In genomic region chr17:28898249-28898648, GRCm38 (mm10) we compare ENCODE assay signal across 2 mouse cellular contexts.
TF ChIP-seq lines count a peak whose summit lies in the region.

No protein-coding gene starts in this region.

TF ChIP-seq in CH12.LX, 34 proteins besides CTCF, POLR2A, EP300 and RAD21:
- TF ChIP-seq POLR2AphosphoS2 (IDR thresholded peaks at IDR 0.05; ENCODE audit: low read depth, low read length) (no peak), E2F4 (IDR thresholded peaks at IDR 0.05; ENCODE audit: insufficient replicate concordance, low read depth, low read length) (no peak), PAX5 (IDR thresholded peaks at IDR 0.05; ENCODE audit: low read length) (no peak), SIN3A (IDR thresholded peaks at IDR 0.05; ENCODE audit: low read length) (peak; percentile 27; the same call in 1 of the 2 replicates), MAFK (IDR thresholded peaks at IDR 0.05; ENCODE audit: insufficient replicate concordance, low read length) (no peak), BHLHE40 (IDR thresholded peaks at IDR 0.05; ENCODE audit: low read depth, low read length) (0 out of 2 replicates have a peak, but pooled peaks have one; percentile 3), MXI1 (IDR thresholded peaks at IDR 0.05; ENCODE audit: low read depth, low read length) (no peak)

TF ChIP-seq in ES-E14, 5 proteins besides CTCF, POLR2A, EP300 and RAD21:
- TF ChIP-seq CHD2 (IDR thresholded peaks at IDR 0.05; ENCODE audit: low read depth, low read length) (no peak), MAFK (IDR thresholded peaks at IDR 0.05; ENCODE audit: insufficient read depth, low read depth, low read length) (no peak), ZC3H11A (IDR thresholded peaks at IDR 0.05; ENCODE audit: borderline replicate concordance, low read depth, low read length) (no peak), ZNF384 (IDR thresholded peaks at IDR 0.05; ENCODE audit: low read depth, low read length) (no peak), HCFC1 (IDR thresholded peaks at IDR 0.05; ENCODE audit: borderline replicate concordance, insufficient read depth, low read length) (no peak)
